Mouse (Mus musculus) lung, postnatal 0 days (tissue): Measurements from ENCODE around the gene Ccdc130.

Experiments used
- CTCF ChIP-seq: IDR thresholded peaks from 2 replicates; pipeline ENCODE4 v1.5.1; 2016; ENCODE audit warnings: antibody characterized with exemption, mild to moderate bottlenecking
- EP300 ChIP-seq: IDR thresholded peaks from 2 replicates; pipeline ENCODE4 v1.6.1; 2016; ENCODE audit warnings: antibody characterized with exemption, mild to moderate bottlenecking, control low read depth

DNA sequence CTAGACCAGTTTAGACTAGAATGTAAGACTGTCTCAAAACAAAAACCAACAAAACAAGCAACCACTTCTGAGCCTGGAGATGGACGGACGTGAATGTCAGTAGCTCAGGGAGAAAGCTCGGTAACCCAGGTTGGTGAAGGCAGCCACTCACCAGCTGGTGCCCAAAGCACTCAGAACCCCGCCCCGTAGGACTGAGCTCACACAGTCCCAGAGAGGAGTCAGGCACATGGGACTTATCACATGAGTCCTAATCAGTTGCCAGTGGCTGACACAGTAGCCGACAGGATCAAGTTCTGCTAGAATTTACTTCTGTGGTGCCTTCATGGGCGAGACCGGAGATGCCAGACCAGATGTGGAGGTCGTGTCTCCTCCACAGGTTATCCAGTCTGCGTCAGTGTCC, 10.6 kb upstream of the Ccdc130 start:
- TF ChIP-seq CTCF = no peak
- TF ChIP-seq EP300 = no peak
